Mouse (Mus musculus): Measurements from ENCODE around the gene Kif3a. TPM values are rescaled to one million over a fixed set of nuclear protein-coding genes. Genes with fewer than 3 reads are reported as not detected.

Gene Kif3a
- total RNA-seq (2018; cell fraction: chromatin; rRNA removed), result 100 to 1,000 TPM in 8 of 26 experiments, 10 to 100 TPM in 18; 15.4 to 187 (median 34.8) TPM
- total RNA-seq (2018; cell fraction: cytosol; rRNA removed), result 100 to 1,000 TPM in 4 of 26 experiments, 10 to 100 TPM in 22; 14.2 to 136 (median 46.7) TPM
- total RNA-seq (2018; cell fraction: nucleus; rRNA removed), result 100 to 1,000 TPM in 3 of 26 experiments, 10 to 100 TPM in 23; 11.7 to 127 (median 30.6) TPM
- polyA plus RNA-seq (2018), result 25.8 to 223 TPM (median 90.7 TPM) in 3 replicates

DNA sequence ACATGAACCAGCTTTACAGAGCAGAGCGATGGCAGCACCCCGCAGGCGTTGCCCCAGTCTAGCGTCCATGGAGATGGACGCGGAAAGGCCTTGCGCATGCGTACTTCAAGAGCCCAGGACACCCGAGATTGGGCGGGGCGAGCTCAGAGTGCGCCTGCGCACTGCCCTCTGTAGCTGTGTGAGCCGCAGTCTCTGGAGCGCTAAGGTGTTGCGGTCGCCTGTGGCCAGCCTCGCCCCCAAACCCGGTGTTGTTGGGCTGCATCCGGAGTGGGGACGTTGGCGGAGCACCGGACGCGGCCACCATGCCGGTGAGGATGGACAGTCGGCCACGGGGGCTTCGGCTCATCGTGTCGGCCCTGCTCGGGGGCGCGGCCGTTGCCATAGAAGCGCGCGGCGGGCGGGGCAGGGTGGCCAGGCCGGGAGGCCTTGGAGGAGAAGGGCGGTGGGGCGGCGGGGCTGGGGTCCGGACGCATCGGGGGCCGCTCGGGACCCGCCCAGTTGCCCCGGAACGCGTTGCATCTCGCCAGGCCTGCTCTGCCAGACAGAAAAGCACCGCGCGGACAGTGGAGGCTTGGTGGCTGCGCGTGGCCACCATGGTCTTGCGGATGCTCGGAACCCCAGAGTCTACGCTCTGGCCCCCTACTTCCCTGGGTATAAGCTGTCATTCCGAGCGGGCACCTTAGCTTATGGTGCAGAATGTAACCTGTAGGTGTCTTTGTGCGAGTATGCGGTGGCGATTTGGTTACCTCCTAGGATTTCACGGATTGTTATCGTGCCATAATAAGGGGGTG lies at the start of gene Kif3a:
Gene Kif3a (plus strand): TSS at position 156 of the 791 bp plus-strand sequence.
- Histone ChIP-seq H3K27ac (peak within 1 kb of the TSS; percentile 51), H3K36me3 (ENCODE audit: inconsistent target) (peaks cover 8% of the 10 kb centered on the region; the same call in 1 of the 2 replicates), H3K79me2 (ENCODE audit: inconsistent target) (peaks cover 44% of the 10 kb centered on the region; the same call in 1 of the 2 replicates), H3K4me3 (ENCODE audit: inconsistent target) (peak within 1 kb of the TSS; percentile 52)
- 3% methylated on average over 59 of the region's 69 CpGs for WGBS (ENCODE audit: missing documents)

DNA sequence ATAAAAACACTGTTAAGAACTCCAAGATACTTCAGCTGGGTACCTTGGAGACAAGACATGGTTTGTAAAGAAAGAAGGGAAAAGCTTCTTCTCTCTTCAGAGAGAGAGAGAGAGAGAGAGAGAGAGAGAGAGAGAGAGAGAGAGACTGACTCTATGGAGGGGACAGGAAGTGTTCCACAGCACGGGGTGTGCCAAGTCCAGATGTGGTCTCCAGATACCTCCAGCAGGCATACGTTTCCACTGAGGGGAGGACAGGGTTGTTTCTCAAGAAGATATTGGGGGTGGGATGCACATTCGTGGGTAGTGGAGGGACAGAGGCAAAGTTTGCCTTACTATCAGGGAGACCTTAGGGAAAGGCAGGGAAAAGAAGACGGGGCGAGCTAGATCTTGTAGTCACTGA lies 48.4 kb upstream of the Kif3a start:
- 59% methylated on average over 5 of the region's 5 CpGs for WGBS (ENCODE audit: missing documents)
- Histone ChIP-seq H3K27ac (no peak overlapping the region), H3K36me3 (ENCODE audit: inconsistent target) (no peaks in the 10 kb centered on the region), H3K4me3 (ENCODE audit: inconsistent target) (no peak overlapping the region), H3K79me2 (ENCODE audit: inconsistent target) (peaks cover 38% of the 10 kb centered on the region)

DNA sequence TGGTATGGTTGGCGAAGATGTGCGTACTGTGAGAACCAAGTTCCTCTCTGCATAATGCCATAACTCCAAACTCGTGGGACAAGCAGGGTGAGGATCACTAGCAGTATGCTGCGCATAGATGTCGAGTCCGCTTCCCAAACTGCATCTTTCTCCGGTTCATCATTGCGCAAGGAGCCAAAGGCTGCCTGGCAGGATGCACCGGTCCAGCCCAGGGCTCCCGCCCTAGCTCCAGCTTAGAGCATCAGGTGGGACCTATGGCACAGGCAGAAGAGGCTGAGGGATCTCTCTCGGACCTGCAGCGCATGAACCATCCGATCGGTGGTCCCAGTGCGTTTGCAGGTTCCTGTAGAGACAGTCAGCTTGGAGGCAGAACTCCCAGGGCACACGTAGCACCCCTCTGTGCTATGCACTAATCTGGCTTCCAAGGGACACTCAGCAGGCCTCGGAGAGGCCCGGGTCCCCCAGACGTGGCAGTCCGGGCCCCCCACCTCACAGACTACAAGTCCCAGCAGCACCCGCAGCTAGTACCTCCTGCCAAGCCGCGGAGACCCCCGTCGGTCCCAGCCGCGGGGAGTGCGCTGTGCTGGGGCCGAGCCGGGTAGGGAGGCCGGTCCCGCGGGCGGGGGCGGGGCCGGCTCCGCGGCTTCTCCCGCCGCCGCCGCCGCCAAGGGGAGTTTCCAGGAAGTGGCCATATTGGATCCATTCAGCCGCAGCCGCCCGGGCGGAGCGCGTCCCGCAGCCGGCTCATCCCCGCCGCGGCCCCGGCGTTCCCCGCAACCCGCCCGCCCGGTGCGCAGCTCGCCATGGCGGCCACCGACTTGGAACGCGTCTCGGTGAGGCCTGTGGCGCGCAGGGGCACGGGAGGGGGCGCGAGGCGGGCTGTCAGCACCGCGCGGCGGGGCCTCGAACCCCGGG lies 47.7 kb upstream of the Kif3a start, which contains the start of gene Sept8:
Gene Sept8 (plus strand): TSS at position 51 of the 915 bp plus-strand sequence.
- H3K27ac ChIP-seq, result peak within 1 kb of the TSS; percentile 76
- WGBS (ENCODE audit: missing documents), result 13% methylated on average over 55 of the region's 79 CpGs
- H3K36me3 ChIP-seq (ENCODE audit: inconsistent target), result no peaks in the 10 kb centered on the region
- peak within 1 kb of the TSS; percentile 94 for H3K4me3 ChIP-seq (ENCODE audit: inconsistent target)
- peaks cover 45% of the 10 kb centered on the region for H3K79me2 ChIP-seq (ENCODE audit: inconsistent target)

DNA sequence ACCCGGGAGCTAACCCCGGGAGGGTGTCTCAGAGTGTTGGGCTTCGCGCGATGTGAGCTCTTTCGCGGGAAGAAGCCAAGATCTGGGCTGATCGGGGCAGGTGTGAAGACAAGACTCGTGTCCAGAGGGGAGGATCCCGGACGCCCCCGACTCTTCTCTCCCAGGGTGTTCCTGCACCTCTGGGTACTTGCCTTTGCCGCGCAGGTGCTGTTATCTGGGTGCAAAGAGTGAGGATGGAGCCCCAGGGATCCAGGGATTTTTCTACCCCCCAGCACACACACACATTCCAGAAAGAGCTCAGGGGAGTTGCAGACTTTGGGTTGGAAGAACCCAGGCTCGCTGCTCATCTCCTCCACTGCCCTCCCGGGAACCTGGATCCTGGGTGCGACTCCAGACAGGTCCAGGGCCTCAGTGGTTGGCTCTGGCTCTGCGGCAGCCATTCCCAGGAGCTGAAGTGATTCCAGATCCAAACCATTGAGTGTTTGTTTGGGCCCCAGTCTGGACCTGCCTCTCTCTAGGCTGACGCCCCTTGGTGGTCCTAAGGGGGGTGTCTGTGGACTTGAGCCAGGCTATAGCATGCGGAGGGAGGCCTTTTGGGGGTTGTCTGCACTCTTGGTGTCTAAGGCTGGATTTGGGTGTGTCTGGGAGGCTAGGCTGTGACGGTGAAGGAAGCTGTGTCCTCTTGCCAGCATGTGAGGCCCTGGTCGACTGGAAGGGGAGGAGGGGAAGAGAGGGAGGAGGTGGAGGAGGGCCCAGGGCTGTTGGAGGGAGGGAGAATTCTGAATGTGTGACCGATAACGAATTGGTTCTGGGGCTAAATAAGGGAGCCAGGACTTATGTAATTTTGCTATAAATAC lies 46.8 kb upstream of the Kif3a start:
- WGBS (ENCODE audit: missing documents), result 13% methylated on average over 22 of the region's 24 CpGs
- peak overlapping the region; percentile 76 for H3K27ac ChIP-seq
- peaks cover 54% of the 10 kb centered on the region for H3K79me2 ChIP-seq (ENCODE audit: inconsistent target)
- H3K36me3 ChIP-seq (ENCODE audit: inconsistent target), result no peaks in the 10 kb centered on the region
- H3K4me3 ChIP-seq (ENCODE audit: inconsistent target), result peak overlapping the region; percentile 94

DNA sequence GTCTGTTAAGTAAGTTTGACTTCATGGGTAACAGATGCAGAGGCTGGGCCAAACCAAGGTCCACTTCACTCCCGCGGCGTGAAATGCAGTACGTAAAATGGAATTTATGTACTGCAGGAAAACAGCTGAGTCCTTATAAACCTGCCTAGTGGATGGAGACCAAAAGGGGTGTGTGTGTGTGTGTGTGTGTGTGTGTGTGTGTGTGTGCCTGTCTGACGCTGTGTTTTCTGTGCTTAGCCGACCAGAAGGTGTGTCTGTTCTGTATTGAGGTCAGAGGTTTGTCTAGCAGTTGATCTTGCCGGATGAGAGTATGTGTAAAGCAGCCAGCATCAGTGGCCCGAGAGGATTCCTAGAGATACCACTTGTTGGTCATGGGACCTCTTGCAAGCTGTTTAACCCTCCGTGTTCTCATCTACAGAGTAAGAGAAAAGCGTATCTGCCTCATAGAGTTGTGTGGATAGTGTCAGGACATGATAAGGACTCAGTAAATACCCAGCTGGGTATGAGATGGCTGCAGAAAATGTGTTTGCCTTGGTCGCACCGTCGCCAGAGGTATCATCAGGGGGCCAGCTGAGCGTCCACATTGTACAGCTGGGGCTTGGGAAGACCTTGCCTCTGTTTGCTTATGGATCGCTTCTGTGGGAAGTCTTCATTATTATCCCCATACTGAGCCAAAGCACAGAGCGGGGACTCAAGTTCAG lies 45.9 kb upstream of the Kif3a start:
- H3K79me2 ChIP-seq (ENCODE audit: inconsistent target), result peaks cover 63% of the 10 kb centered on the region
- 83% methylated on average over 16 of the region's 16 CpGs for WGBS (ENCODE audit: missing documents)
- H3K27ac ChIP-seq, result no peak overlapping the region
- peak overlapping the region; percentile 94 for H3K4me3 ChIP-seq (ENCODE audit: inconsistent target)
- no peaks in the 10 kb centered on the region for H3K36me3 ChIP-seq (ENCODE audit: inconsistent target)

DNA sequence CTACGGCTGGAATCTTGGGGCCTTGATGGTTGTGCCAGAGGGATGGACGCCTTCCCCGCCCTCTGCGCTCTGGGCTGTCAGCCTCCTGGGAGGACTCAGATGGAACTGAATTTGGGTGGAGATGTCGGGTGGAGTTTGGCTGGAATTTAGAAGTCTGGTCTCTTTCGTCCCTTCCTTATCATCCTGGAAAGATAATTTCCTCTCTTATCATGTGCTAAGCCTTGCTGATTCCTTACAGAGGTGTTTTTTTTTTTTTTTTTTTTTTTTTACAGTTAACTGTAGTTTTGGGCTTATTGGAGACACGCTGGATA lies 45.4 kb upstream of the Kif3a start:
- H3K27ac ChIP-seq, result no peak overlapping the region
- peaks cover 68% of the 10 kb centered on the region for H3K79me2 ChIP-seq (ENCODE audit: inconsistent target)
- H3K36me3 ChIP-seq (ENCODE audit: inconsistent target), result no peaks in the 10 kb centered on the region
- WGBS (ENCODE audit: missing documents), result 96% methylated on average over 7 of the region's 7 CpGs
- no peak overlapping the region for H3K4me3 ChIP-seq (ENCODE audit: inconsistent target)

DNA sequence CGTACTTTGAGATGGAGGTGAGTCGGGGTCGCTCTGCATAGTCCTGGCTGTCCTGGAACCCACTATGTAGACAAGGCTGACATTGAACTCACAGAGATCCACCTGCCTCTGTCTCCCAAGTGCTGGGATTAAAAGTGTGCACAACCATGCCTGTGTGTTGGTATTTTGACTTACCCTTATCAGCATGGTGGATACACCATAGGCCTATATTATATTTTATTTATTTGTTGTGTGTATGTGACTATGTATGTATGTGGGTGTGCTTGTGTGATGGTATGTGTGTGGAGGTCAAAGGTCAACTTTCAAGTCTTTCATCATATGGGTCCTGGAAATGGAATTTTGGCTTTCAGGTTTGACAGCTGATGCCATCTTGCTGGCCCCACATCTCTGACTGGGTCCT lies 44.8 kb upstream of the Kif3a start:
- 100% methylated on average over 3 of the region's 3 CpGs for WGBS (ENCODE audit: missing documents)
- H3K79me2 ChIP-seq (ENCODE audit: inconsistent target), result peaks cover 74% of the 10 kb centered on the region
- H3K36me3 ChIP-seq (ENCODE audit: inconsistent target), result no peaks in the 10 kb centered on the region
- no peak overlapping the region for H3K4me3 ChIP-seq (ENCODE audit: inconsistent target)
- no peak overlapping the region for H3K27ac ChIP-seq

DNA sequence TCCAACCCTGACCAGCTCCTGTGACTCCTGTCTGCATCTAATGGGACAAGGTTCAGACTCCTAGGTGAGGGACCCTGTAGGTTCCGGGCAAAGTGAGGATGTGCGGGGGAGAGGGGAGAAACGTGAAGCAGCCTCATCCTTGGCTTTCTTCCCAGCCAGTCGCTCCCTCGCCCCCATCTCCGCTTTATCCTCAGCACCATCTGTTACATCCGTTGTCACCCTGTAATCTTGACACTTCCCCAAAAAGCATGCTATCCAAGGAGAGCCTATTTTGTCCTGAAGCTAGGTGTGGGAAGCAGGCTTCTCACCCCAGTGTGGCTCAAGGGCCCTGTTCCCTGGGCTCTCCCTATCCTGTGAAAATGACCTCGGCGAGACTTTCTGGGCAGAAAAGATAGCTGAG lies 44.2 kb upstream of the Kif3a start:
- 63% methylated on average over 9 of the region's 9 CpGs for WGBS (ENCODE audit: missing documents)
- Histone ChIP-seq H3K4me3 (ENCODE audit: inconsistent target) (no peak overlapping the region), H3K36me3 (ENCODE audit: inconsistent target) (no peaks in the 10 kb centered on the region), H3K27ac (no peak overlapping the region), H3K79me2 (ENCODE audit: inconsistent target) (peaks cover 80% of the 10 kb centered on the region)

DNA sequence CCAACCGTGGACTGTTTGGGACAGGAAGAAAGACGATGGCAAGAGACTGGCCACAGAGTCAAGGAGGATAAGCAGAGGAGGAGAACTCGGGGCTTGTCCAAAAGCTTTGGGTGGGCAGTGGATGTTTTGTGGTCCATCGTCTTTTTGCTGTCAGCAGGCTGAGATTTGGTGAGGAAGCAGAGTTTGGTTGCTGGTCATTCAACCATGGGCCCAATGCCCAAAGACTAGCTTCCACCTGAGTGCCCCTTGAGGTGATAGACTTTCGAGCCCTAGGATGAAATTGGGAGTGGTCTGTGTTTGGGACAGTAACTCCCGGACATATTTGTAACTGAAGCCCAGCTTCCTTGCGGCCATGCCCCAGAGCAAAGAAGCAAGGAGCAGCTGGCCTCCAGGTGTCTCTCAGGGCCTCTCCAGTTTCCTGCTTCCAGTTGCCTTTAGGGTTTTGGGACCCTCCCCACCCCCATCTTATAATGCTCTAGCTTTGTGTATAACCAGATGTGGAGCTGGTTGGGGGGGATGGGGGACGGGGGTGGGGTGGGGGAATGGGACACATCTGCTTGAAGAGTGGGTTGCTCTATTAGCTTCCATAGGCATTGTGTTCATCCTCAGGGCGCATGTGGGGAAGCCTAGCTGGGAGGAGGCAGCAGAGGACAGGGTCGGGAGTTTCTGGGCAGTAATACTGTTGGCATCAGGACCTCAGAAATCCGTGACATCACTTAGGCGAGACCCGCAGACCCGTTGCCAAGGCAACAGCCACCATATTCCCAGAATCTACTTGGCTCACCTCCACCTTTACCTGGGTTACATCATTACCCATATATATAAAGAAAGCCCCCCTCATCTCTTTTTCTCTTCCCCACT lies 43.4 kb upstream of the Kif3a start:
- Histone ChIP-seq H3K4me3 (ENCODE audit: inconsistent target) (no peak overlapping the region), H3K79me2 (ENCODE audit: inconsistent target) (peaks cover 88% of the 10 kb centered on the region), H3K36me3 (ENCODE audit: inconsistent target) (no peaks in the 10 kb centered on the region), H3K27ac (no peak overlapping the region)
- WGBS (ENCODE audit: missing documents), result 96% methylated on average over 14 of the region's 14 CpGs

DNA sequence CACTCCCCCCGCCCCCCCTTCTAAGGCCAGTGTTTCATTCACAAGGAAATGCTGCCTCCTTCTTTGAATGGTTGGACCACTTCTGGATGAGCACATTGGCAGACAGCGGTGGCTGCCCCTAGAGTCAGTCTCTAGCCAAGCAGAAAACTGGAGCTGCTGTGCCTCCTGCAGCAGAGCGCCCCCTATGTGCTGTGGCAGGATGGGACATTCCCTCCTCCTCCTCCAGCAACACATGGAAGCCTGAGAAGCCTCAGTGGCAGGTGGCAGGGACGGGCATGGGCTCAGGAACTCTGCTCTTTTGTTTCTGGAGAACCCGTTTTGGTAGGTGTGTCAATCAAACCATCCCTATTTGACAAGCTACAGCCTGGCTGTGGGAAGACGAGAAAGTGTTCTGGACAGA lies 42.3 kb upstream of the Kif3a start:
- no peak overlapping the region for H3K4me3 ChIP-seq (ENCODE audit: inconsistent target)
- no peaks in the 10 kb centered on the region for H3K36me3 ChIP-seq (ENCODE audit: inconsistent target)
- no peak overlapping the region for H3K27ac ChIP-seq
- peaks cover 99% of the 10 kb centered on the region for H3K79me2 ChIP-seq (ENCODE audit: inconsistent target)
- 93% methylated on average over 6 of the region's 6 CpGs for WGBS (ENCODE audit: missing documents)

DNA sequence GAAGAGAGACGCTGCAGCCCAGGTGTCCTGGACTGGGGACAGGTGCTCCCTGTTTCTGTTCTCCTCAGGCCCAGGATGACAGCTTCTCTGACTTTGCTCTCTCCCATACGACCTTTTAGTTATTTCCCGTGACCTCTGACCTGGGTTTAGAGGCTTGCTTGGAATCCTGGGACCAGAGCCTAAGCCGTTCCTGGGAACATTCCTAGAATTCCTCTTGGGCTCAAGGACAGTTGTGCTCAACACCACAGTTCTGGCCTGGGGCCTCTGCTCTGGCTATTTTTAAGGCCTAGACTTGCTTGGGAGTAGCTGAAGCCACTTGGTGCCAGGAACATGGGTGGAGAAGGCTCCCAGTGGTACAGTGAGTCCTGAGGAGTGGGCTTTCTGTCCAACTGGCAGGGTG lies 41.7 kb upstream of the Kif3a start:
- H3K4me3 ChIP-seq (ENCODE audit: inconsistent target), result no peak overlapping the region
- H3K36me3 ChIP-seq (ENCODE audit: inconsistent target), result no peaks in the 10 kb centered on the region
- peaks cover 100% of the 10 kb centered on the region for H3K79me2 ChIP-seq (ENCODE audit: inconsistent target)
- H3K27ac ChIP-seq, result no peak overlapping the region
- WGBS (ENCODE audit: missing documents), result 98% methylated on average over 4 of the region's 4 CpGs

DNA sequence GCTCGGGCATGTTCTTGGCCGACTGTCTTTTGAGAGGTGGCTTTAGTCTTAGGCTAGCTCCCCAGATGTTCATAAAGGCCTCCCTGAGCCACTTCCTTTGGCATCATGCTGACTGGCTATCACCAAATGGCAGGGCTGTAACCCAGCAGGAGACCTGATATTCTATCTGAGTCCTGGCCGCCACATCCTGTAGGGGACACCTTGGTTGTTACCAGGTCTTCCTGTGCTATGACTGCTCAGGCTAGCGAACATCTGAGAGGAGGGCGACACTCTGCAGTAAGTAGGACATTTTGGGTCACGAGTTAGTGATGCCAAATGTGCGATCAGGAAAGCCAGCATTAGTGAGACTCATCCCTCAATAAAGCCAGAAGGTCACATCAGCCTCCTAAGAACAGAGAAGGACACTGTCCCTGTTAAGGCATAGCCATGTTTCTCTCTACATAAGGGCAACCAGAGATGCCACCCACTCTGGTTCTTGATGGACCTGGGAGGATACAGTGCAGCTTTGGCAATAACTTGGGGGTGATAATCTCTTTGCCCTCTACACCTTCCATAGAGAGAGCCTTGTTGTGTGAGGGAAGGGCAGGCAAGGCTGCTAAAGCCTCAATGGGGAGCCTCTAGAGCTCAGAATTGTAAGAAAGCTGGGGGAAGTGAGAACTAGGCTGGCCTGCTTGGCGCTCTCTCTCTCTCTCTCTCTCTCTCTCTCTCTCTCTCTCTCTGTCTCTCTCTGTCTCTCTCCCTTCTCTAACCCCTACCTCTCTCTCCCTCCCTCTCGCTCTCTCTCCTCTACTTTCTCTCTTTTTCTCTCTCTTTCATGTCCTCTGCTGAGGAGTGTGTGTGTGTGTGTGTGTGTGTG lies 38.6 kb upstream of the Kif3a start:
- 79% methylated on average over 7 of the region's 9 CpGs for WGBS (ENCODE audit: missing documents)
- Histone ChIP-seq H3K4me3 (ENCODE audit: inconsistent target) (no peak overlapping the region), H3K36me3 (ENCODE audit: inconsistent target) (peaks cover 5% of the 10 kb centered on the region), H3K79me2 (ENCODE audit: inconsistent target) (peaks cover 80% of the 10 kb centered on the region), H3K27ac (no peak overlapping the region)

Data from macrophage (primary cell).